Mouse (Mus musculus) thymus, postnatal 36 days (tissue): ENCODE measurements around the gene Gnl2.

ENCODE experiments used
- DNase-seq, 2 experiments: peaks; one replicate each; pipeline ENCODE4 v3.0.0; 2022; ENCODE audit warnings: mixed read lengths in 2 of 2

The Gnl2 gene

GRCm38 (mm10) chr4:125015806-125016635, at the start of gene Gnl2:
TSS of gene Gnl2 (plus strand) at chr4:125016585.
- no peak for DNase-seq

- no peak for DNase-seq
Measured at GRCm38 (mm10) chr4:124968711-124969110, 47.7 kb upstream of the Gnl2 start.

- no peak for DNase-seq
Measured at GRCm38 (mm10) chr4:124969219-124969848, 47.1 kb upstream of the Gnl2 start.

GRCm38 (mm10) chr4:124970194-124970593, 46.2 kb upstream of the Gnl2 start:
- no peak for DNase-seq

GRCm38 (mm10) chr4:124970677-124971076, 45.7 kb upstream of the Gnl2 start:
- no peak for DNase-seq

GRCm38 (mm10) chr4:124971094-124971493, 45.3 kb upstream of the Gnl2 start:
- DNase-seq = no peak

- no peak for DNase-seq
Measured at GRCm38 (mm10) chr4:124972316-124972715, 44.1 kb upstream of the Gnl2 start.

- DNase-seq = no peak
Measured at GRCm38 (mm10) chr4:124973296-124973695, 43.1 kb upstream of the Gnl2 start.

- no peak for DNase-seq
Measured at GRCm38 (mm10) chr4:124978201-124978600, 38.2 kb upstream of the Gnl2 start.

GRCm38 (mm10) chr4:124983893-124984526, 32.4 kb upstream of the Gnl2 start:
- DNase-seq = peak; percentile 24 to 27

GRCm38 (mm10) chr4:124984871-124985670, 31.3 kb upstream of the Gnl2 start:
- DNase-seq = no peak

GRCm38 (mm10) chr4:124985671-124986602, 30.4 kb upstream of the Gnl2 start, which contains the start of gene Rspo1:
TSS of gene Rspo1 (plus strand) at chr4:124986430.
- no peak for DNase-seq

- DNase-seq = no peak
Measured at GRCm38 (mm10) chr4:124986739-124987710, 29.4 kb upstream of the Gnl2 start.

GRCm38 (mm10) chr4:124987711-124988097, 28.7 kb upstream of the Gnl2 start:
- DNase-seq = no peak

- DNase-seq = no peak
Measured at GRCm38 (mm10) chr4:124988382-124988781, 28.0 kb upstream of the Gnl2 start.

- DNase-seq = no peak
Measured at GRCm38 (mm10) chr4:124989787-124990253, 26.6 kb upstream of the Gnl2 start.

- no peak for DNase-seq
Measured at GRCm38 (mm10) chr4:124990325-124990724, 26.1 kb upstream of the Gnl2 start.

GRCm38 (mm10) chr4:124997479-124998147, 18.8 kb upstream of the Gnl2 start:
- DNase-seq = no peak

GRCm38 (mm10) chr4:124999548-124999947, 16.8 kb upstream of the Gnl2 start:
- DNase-seq = no peak

- DNase-seq = no peak
Measured at GRCm38 (mm10) chr4:125002978-125003377, 13.4 kb upstream of the Gnl2 start.
